Mouse (Mus musculus) c-Kit-positive CD71-positive TER-119-negative erythroid progenitor cells, embryonic 14.5 days (primary cell): ENCODE data around the gene Pcgf1.

Experiments
- DNase-seq: peaks from one replicate; pipeline ENCODE4 v3.0.0-alpha.2; 2013; ENCODE audit warnings: low read depth

Pcgf1 gene

DNA sequence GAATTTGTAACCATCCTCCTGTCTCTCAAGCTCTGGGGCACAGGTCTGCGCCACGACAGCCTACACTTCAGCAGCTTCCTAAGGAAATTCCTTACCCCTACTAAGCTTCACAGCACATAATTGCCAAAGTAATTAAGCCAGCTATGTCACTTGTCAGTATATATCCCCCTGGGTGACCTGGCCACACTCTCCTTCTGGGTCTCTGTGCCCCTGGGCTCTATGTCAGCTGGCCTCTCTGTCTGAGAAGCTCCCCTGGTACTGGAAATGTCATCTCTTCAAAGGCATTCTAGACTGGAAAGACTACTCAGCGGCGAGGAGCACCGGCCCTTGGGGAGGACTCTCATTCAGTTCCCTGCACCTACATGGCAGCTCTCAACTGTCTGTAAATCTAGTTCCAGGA is 45.3 kb downstream of the Pcgf1 start:
- DNase-seq, result no peak

DNA sequence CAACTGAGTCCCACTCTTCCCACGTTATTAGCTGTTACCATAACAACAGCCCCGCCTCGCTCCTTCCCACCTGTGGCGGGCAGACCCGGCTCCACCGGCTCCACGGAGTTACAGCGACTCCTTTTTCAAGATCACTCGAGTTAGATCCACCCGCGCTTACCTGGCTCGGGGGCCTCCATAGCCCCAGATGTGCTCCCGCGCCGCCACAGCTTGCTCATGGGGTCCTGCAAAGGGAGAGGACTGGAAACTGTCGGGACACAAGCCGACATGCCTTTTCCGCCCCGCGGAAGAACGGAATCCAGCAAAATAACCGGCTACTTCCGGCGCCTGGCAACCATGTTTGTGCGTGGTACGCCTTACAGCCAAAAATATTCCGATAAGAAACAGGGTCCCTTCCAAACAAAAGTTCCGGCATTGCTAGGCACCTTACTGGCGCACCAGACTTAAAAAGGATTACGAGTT is 47.2 kb downstream of the Pcgf1 start:
- DNase-seq, result peak; percentile 96

DNA sequence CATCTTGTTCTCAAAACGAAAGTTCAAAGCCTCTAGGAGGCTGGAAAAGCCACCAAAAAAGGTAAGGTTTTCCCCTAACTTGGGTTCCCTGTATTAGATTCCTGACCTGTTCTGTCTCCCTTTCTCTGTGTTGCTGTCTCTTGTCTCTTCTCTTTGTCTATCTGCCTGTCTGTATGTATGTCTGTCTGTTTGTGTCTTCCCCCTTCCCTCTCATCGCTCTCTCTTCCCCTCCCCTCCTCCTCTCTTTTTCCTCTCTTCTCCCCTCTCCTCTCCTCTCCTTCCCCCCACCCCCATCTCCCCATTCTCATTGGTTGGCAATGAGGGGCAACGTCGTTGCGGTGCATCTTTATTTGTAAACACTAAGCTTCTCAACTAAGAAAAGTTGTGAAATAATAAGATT is 47.7 kb downstream of the Pcgf1 start, which contains the start of gene Ino80b:
Gene Ino80b (minus strand): TSS at position 101 of the 400 bp plus-strand sequence.
- no peak for DNase-seq

DNA sequence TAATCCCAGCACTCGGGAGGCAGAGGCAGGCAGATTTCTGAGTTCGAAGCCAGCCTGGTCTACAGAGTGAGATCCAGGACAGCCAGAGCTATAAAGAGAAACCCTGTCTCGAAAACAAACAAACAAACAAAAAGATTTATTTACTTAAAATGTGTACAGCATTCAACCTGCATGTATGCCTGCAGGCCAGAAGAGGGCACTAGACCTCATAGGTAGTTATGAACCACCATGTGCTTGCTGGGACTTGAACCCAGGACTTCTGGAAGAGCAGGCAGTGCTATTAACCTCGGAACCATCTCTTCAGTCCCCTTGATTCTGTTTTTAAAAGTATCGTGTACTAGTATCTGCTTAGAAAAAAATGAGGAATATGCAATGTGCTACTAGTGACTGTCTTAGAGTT is 49.8 kb downstream of the Pcgf1 start:
- no peak for DNase-seq
